Mouse (Mus musculus): ENCODE results near the gene Zfp691. TPM values are rescaled to one million over a fixed set of nuclear protein-coding genes. Genes with fewer than 3 reads are reported as not detected.

Gene Zfp691
- polyA plus RNA-seq, 1 experiment from 2014 or later, result 11.4 TPM

DNA sequence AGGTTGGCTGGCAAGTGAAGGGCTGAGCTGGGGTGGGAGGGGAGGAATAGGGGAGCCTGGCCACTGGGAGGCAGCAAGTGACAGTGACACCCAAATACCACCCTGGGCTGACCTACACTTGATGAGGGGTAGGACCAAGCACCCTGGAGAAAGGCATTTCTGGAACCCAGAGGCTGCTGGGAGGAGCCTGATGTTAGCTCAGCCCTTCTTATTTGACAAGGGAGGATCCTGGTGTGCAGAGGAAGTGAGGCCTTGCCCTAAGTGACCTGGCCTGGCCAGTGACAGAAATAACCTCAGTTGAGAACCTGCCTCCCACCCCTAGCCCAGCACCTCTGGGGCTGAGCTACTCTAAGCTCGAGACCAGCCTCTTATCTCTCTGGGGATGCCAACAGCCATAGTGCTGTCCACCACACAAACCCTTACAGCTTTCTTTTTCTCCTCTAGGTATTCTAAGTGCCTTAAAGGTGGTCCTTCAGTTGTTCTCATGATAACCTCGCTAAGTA, 49.2 kb downstream of the Zfp691 start:
- Histone ChIP-seq H3K4me1 (ENCODE audit: control insufficient read depth, insufficient read depth, low read length) (no peaks in the 10 kb centered on the region), H3K9me3 (ENCODE audit: control insufficient read depth, low read length) (no peaks in the 10 kb centered on the region), H3K27me3 (ENCODE audit: control insufficient read depth, insufficient read depth, low read length) (no peaks in the 10 kb centered on the region), H3K27ac (ENCODE audit: low read depth, low read length) (no peak overlapping the region), H3K4me2 (ENCODE audit: low read depth) (no peak overlapping the region), H3K4me3 (ENCODE audit: low read depth, low read length) (no peak overlapping the region), H3K9ac (ENCODE audit: low read length) (no peak overlapping the region), H3K36me3 (ENCODE audit: control insufficient read depth, insufficient read depth, low read length) (peaks cover 4% of the 10 kb centered on the region)
- no peak for ATAC-seq (ENCODE audit: insufficient read depth, low FRiP score, low TSS enrichment)
- 70% methylated on average over 2 of the region's 2 CpGs for WGBS
- no peak for DNase-seq (ENCODE audit: low spot score)

DNA sequence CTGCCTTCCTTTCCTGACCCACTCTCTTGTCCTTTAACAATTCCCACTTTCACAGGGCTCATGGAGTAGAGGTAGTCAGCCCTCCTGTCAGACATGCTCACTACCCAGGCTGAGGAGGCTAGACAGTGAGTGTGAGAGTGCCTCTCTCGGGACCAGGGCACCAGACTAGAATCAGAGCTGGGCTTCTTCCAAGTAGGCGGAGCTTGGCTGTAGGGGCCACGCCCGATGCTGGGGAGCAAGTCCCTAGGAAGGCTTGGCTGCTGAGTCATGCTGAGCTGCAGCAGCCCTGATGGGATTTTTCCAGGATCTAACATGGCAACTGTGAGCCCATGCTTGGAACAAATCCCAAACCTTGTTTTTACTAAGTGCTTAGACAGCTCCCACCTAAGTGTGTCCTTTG, 52.7 kb downstream of the Zfp691 start:
- no peak for DNase-seq (ENCODE audit: low spot score)
- 62% methylated on average over 4 of the region's 4 CpGs for WGBS
- ATAC-seq (ENCODE audit: insufficient read depth, low FRiP score, low TSS enrichment), result no peak
- H3K4me3 ChIP-seq (ENCODE audit: low read depth, low read length), result no peak overlapping the region
- H3K36me3 ChIP-seq (ENCODE audit: control insufficient read depth, insufficient read depth, low read length), result peaks cover 4% of the 10 kb centered on the region
- no peaks in the 10 kb centered on the region for H3K27me3 ChIP-seq (ENCODE audit: control insufficient read depth, insufficient read depth, low read length)
- no peaks in the 10 kb centered on the region; the same call in 1 of the 2 replicates for H3K4me1 ChIP-seq (ENCODE audit: control insufficient read depth, insufficient read depth, low read length)
- H3K9ac ChIP-seq (ENCODE audit: low read length), result no peak overlapping the region
- H3K27ac ChIP-seq (ENCODE audit: low read depth, low read length), result no peak overlapping the region
- H3K9me3 ChIP-seq (ENCODE audit: control insufficient read depth, low read length), result no peaks in the 10 kb centered on the region
- H3K4me2 ChIP-seq (ENCODE audit: low read depth), result no peak overlapping the region

DNA sequence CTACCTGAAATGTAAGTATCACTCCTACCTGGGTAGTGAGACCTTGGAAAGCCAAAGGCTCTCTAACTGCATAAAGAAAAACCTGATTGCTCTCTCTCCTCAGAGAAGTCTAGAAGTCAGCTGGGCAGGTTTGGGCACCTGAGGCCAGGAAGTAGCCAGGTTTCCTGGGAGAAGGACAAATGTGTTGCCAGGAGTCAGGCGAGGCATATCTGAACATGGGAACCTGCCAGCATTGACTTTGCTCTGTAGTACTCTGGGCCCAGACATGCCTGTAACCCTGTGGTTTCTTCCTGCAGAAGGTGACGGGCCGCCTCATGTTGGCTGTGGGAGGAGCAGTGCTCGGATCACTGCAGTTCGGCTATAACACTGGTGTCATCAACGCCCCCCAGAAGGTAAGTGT, 53.9 kb downstream of the Zfp691 start:
- H3K9me3 ChIP-seq (ENCODE audit: control insufficient read depth, low read length), result no peaks in the 10 kb centered on the region
- WGBS, result 87% methylated on average over 6 of the region's 6 CpGs
- H3K4me1 ChIP-seq (ENCODE audit: control insufficient read depth, insufficient read depth, low read length), result peaks cover 5% of the 10 kb centered on the region; the same call in 1 of the 2 replicates
- ATAC-seq (ENCODE audit: insufficient read depth, low FRiP score, low TSS enrichment), result no peak
- no peak overlapping the region for H3K9ac ChIP-seq (ENCODE audit: low read length)
- DNase-seq (ENCODE audit: low spot score), result no peak
- no peaks in the 10 kb centered on the region for H3K27me3 ChIP-seq (ENCODE audit: control insufficient read depth, insufficient read depth, low read length)
- no peak overlapping the region for H3K27ac ChIP-seq (ENCODE audit: low read depth, low read length)
- peaks cover 4% of the 10 kb centered on the region for H3K36me3 ChIP-seq (ENCODE audit: control insufficient read depth, insufficient read depth, low read length)
- no peak overlapping the region for H3K4me3 ChIP-seq (ENCODE audit: low read depth, low read length)
- H3K4me2 ChIP-seq (ENCODE audit: low read depth), result no peak overlapping the region

MicroRNA genes within 50 kb of the gene (microRNA counts, 519-probe panel; counts per million panel counts)
- 171 counts per million, percentile 57 among the panel's probes with 10 or more counts for microRNA mmu-miR-1957

Small RNA genes lying within 50 kb of the gene (microRNA-seq; reads per million reads assigned to microRNA genes)
- gene Mir1957a, result not detected

Other genes starting within 250 kb of the Zfp691 start
- gene Olfr1328, start 235.6 kb downstream of the Zfp691 start, polyA plus RNA-seq (2014; fragmentation: Nextera tagmentation; extraction: Ambion mirVana), result not detected in 2 replicates
- not detected in 2 replicates for gene Lao1, start 212.6 kb downstream of the Zfp691 start, polyA plus RNA-seq (2014; fragmentation: Nextera tagmentation; extraction: Ambion mirVana)
- gene Slc2a1, start 65.5 kb downstream of the Zfp691 start, polyA plus RNA-seq (2014; fragmentation: Nextera tagmentation; extraction: Ambion mirVana), result 151 and 162 TPM in 2 replicates
- 6.4 and 8.2 TPM in 2 replicates for gene Ermap, start 15.8 kb upstream of the Zfp691 start, polyA plus RNA-seq (2014; fragmentation: Nextera tagmentation; extraction: Ambion mirVana)
- 172 and 179 TPM in 2 replicates for gene Svbp, start 21.1 kb upstream of the Zfp691 start, polyA plus RNA-seq (2014; fragmentation: Nextera tagmentation; extraction: Ambion mirVana)
- not detected in 2 replicates for gene Tmem269, start 44.0 kb upstream of the Zfp691 start, polyA plus RNA-seq (2014; fragmentation: Nextera tagmentation; extraction: Ambion mirVana)
- gene AU022252, start 58.5 kb upstream of the Zfp691 start, polyA plus RNA-seq (2014; fragmentation: Nextera tagmentation; extraction: Ambion mirVana), result 40.5 and 44.1 TPM in 2 replicates
- gene P3h1, start 58.7 kb upstream of the Zfp691 start, polyA plus RNA-seq (2014; fragmentation: Nextera tagmentation; extraction: Ambion mirVana), result 20.5 and 21.3 TPM in 2 replicates
- gene Cldn19, start 81.2 kb upstream of the Zfp691 start, polyA plus RNA-seq (2014; fragmentation: Nextera tagmentation; extraction: Ambion mirVana), result 0.19 TPM in 1 of 2 replicates, not detected in the other
- 1,250 and 1,284 TPM in 2 replicates for gene Ybx1, start 120.4 kb upstream of the Zfp691 start, polyA plus RNA-seq (2014; fragmentation: Nextera tagmentation; extraction: Ambion mirVana)
- gene Ppih, start 146.4 kb upstream of the Zfp691 start, polyA plus RNA-seq (2014; fragmentation: Nextera tagmentation; extraction: Ambion mirVana), result 106 and 111 TPM in 2 replicates
- 10.6 and 13.3 TPM in 2 replicates for gene Ccdc30, start 241.3 kb upstream of the Zfp691 start, polyA plus RNA-seq (2014; fragmentation: Nextera tagmentation; extraction: Ambion mirVana)
- 25.0 and 25.5 TPM in 2 replicates for gene Ppcs, start 248.2 kb upstream of the Zfp691 start, polyA plus RNA-seq (2014; fragmentation: Nextera tagmentation; extraction: Ambion mirVana)
- gene Zmynd12, start 248.6 kb upstream of the Zfp691 start, polyA plus RNA-seq (2014; fragmentation: Nextera tagmentation; extraction: Ambion mirVana), result not detected in 2 replicates

Data from neural tube, embryonic 11.5 days (tissue).